Comparison of ENCODE assay signal across 12 mouse cellular contexts in the genomic region with DNA sequence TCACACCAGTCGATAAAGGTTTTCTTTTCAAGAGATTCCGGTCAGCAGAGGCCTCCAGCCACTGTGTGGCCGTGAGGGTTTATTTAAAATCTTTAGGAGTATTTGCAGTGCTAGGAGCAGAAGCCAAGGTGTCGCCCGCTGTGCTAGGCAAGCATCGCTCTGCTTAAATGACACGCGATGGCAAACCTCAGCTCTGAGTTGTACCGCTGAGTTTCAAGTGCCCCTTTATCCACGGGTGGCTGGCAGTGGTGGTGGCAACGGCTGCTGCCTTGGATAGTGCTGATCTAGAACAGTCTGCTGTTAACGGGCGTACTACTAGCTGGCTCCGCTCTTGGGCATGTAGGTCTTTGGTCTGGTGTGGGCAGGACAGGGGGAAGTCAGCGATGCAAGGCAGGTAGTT.
A peak's percentile ranks its signal among the peaks of the same experiment; 100 is the strongest.
DNase-seq lines count a peak whose midpoint lies in the region; ATAC-seq and TF ChIP-seq lines count a peak whose summit lies in the region.
"Had no signal": no experiment of that assay in that cellular context is flagged by ENCODE, and none has a peak within 500 bp of the region (broad histone marks: within the 10 kb centered on the region; RNA-seq: fewer than 3 reads in every experiment).

No protein-coding gene starts in this region.

- ATAC-seq in erythroblast, adult 5-6 weeks (replicated peaks; ENCODE audit: low FRiP score, poor library complexity, severe bottlenecking) = no peak
- no peak for ATAC-seq in hindbrain, embryonic 12.5 days (ENCODE audit: low FRiP score)
- ATAC-seq in hindbrain, embryonic 11.5 days (ENCODE audit: low FRiP score) = no peak
- no peak for ATAC-seq in midbrain, postnatal 0 days (ENCODE audit: low FRiP score)

- 65% methylated on average over 15 of the region's 15 CpGs for WGBS in hindbrain, embryonic 12.5 days
- WGBS in hindbrain, embryonic 11.5 days = 73% methylated on average over 15 of the region's 15 CpGs
- 57% methylated on average over 15 of the region's 15 CpGs for WGBS in midbrain, postnatal 0 days
- 75% methylated on average over 15 of the region's 15 CpGs for whole genome bisulfite sequencing in kidney, adult 2 months

- TF ChIP-seq POLR2A in kidney, adult 2 months (IDR thresholded peaks at IDR 0.05; ENCODE audit: low read depth, low read length) = no peak

- peak overlapping the region; percentile 62; the same call in 1 of the 2 replicates for H3K27ac ChIP-seq in hindbrain, embryonic 12.5 days
- H3K27ac ChIP-seq in hindbrain, embryonic 11.5 days (ENCODE audit: low read depth, low read length) = no peak overlapping the region
- peak overlapping the region; percentile 13; the same call in 1 of the 2 replicates for H3K27ac ChIP-seq in midbrain, postnatal 0 days (ENCODE audit: low read depth, low read length)
- no peak overlapping the region for H3K27ac ChIP-seq in kidney, adult 2 months (ENCODE audit: insufficient read depth, low read depth, low read length)
- H3K27ac ChIP-seq: neural tube, embryonic 15.5 days had no signal

- no peak for DNase-seq in hindbrain, embryonic 11.5 days (ENCODE audit: low spot score)
- DNase-seq in thymus, postnatal 0 days (ENCODE audit: low spot score) = peak; percentile 42
- DNase-seq in thymus, postnatal 36 days = no peak
- DNase-seq in midbrain, postnatal 0 days (ENCODE audit: low spot score) = no peak
- DNase-seq in kidney, adult 2 months = no peak
- DNase-seq: kidney, adult 8-10 months; layer of hippocampus, adult 9-11 months; right cerebral cortex, postnatal 25 days had no signal

- no peak overlapping the region for H3K9ac ChIP-seq in hindbrain, embryonic 12.5 days
- H3K9ac ChIP-seq in hindbrain, embryonic 11.5 days (ENCODE audit: low read depth, low read length) = no peak overlapping the region
- no peak overlapping the region for H3K9ac ChIP-seq in midbrain, postnatal 0 days (replicated peaks; ENCODE audit: low read length, poor library complexity, severe bottlenecking)
- H3K9ac ChIP-seq: neural tube, embryonic 15.5 days had no signal

- no peaks in the 10 kb centered on the region for H3K27me3 ChIP-seq in erythroblast, embryonic 14.5 days (ENCODE audit: control insufficient read depth)
- H3K27me3 ChIP-seq in hindbrain, embryonic 12.5 days = peaks cover 7% of the 10 kb centered on the region; the same call in 1 of the 2 replicates
- no peaks in the 10 kb centered on the region for H3K27me3 ChIP-seq in hindbrain, embryonic 11.5 days (ENCODE audit: control insufficient read depth, insufficient read depth, low read length)
- H3K27me3 ChIP-seq in midbrain, postnatal 0 days (ENCODE audit: insufficient read depth, low read length) = no peaks in the 10 kb centered on the region
- H3K27me3 ChIP-seq in kidney, adult 2 months (replicated peaks; ENCODE audit: control insufficient read depth, insufficient read depth, low read length) = no peaks in the 10 kb centered on the region
- H3K27me3 ChIP-seq: neural tube, embryonic 15.5 days had no signal

- H3K4me1 ChIP-seq in erythroblast, embryonic 14.5 days (ENCODE audit: control insufficient read depth) = peaks cover 90% of the 10 kb centered on the region
- peaks cover 89% of the 10 kb centered on the region for H3K4me1 ChIP-seq in hindbrain, embryonic 12.5 days
- peaks cover 62% of the 10 kb centered on the region for H3K4me1 ChIP-seq in hindbrain, embryonic 11.5 days (replicated peaks; ENCODE audit: control insufficient read depth, insufficient read depth, low read length)
- peaks cover 42% of the 10 kb centered on the region for H3K4me1 ChIP-seq in midbrain, postnatal 0 days (ENCODE audit: insufficient read depth, low read length)
- no peaks in the 10 kb centered on the region for H3K4me1 ChIP-seq in kidney, adult 2 months (ENCODE audit: control insufficient read depth, insufficient read depth, low read length)

- no peaks in the 10 kb centered on the region for H3K9me3 ChIP-seq in erythroblast, embryonic 14.5 days (ENCODE audit: control insufficient read depth, low read length)
- H3K9me3 ChIP-seq in hindbrain, embryonic 12.5 days (replicated peaks) = no peaks in the 10 kb centered on the region
- no peaks in the 10 kb centered on the region for H3K9me3 ChIP-seq in hindbrain, embryonic 11.5 days (ENCODE audit: control insufficient read depth, low read length)
- no peaks in the 10 kb centered on the region for H3K9me3 ChIP-seq in midbrain, postnatal 0 days (ENCODE audit: low read length)
- H3K9me3 ChIP-seq: neural tube, embryonic 15.5 days had no signal

- peak overlapping the region; percentile 17 for H3K4me3 ChIP-seq in erythroblast, embryonic 14.5 days (replicated peaks)
- H3K4me3 ChIP-seq in hindbrain, embryonic 12.5 days = no peak overlapping the region
- no peak overlapping the region for H3K4me3 ChIP-seq in hindbrain, embryonic 11.5 days (ENCODE audit: low read depth, low read length)
- no peak overlapping the region for H3K4me3 ChIP-seq in midbrain, postnatal 0 days (ENCODE audit: low read depth, low read length)
- H3K4me3 ChIP-seq in kidney, adult 2 months (ENCODE audit: insufficient read depth, low read depth, low read length) = no peak overlapping the region
- H3K4me3 ChIP-seq: neural tube, embryonic 15.5 days had no signal

- H3K36me3 ChIP-seq in erythroblast, embryonic 14.5 days (ENCODE audit: control insufficient read depth) = peaks cover 64% of the 10 kb centered on the region
- no peaks in the 10 kb centered on the region for H3K36me3 ChIP-seq in hindbrain, embryonic 12.5 days
- H3K36me3 ChIP-seq in hindbrain, embryonic 11.5 days (ENCODE audit: control insufficient read depth, insufficient read depth, low read length) = no peaks in the 10 kb centered on the region
- no peaks in the 10 kb centered on the region for H3K36me3 ChIP-seq in midbrain, postnatal 0 days (ENCODE audit: insufficient read depth, low read length)
- H3K36me3 ChIP-seq in kidney, adult 2 months (ENCODE audit: control insufficient read depth, insufficient read depth, low read length) = no peaks in the 10 kb centered on the region
- H3K36me3 ChIP-seq: neural tube, embryonic 15.5 days had no signal

- no peak for TF ChIP-seq CTCF in midbrain, postnatal 0 days (IDR thresholded peaks at IDR 0.05)
- TF ChIP-seq CTCF in kidney, adult 2 months (conservative IDR thresholded peaks at IDR 0.05; ENCODE audit: insufficient read depth, insufficient read length, low read depth, low read length) = no peak

- no peak overlapping the region for H3K4me2 ChIP-seq in hindbrain, embryonic 12.5 days (replicated peaks)
- H3K4me2 ChIP-seq in hindbrain, embryonic 11.5 days (replicated peaks; ENCODE audit: low read depth, low read length) = no peak overlapping the region
- H3K4me2 ChIP-seq in midbrain, postnatal 0 days (ENCODE audit: low read depth, low read length, poor library complexity, severe bottlenecking) = no peak overlapping the region
- H3K4me2 ChIP-seq: neural tube, embryonic 15.5 days had no signal

Comparison
In these comparisons a context has a peak if more than half of its experiments do, and no peak if none do; other contexts are left out.
1. H3K27ac ChIP-seq: peak in hindbrain, embryonic 12.5 days (single experiment) and midbrain, postnatal 0 days (single experiment); none in hindbrain, embryonic 11.5 days (single experiment) and kidney, adult 2 months (single experiment).